Mouse (Mus musculus) brain, adult 2 months (tissue): ENCODE data around the gene Pnp2.
"Not testable (repeated sequence)": the region's sequence is repeated elsewhere in the genome, so short reads cannot be mapped to it uniquely, and the experiment has no call there.

Experiments
- DNase-seq: peaks from one replicate; pipeline ENCODE4 v3.0.0; 2011; ENCODE audit warnings: low read depth, low spot score

The Pnp2 gene

GRCm38 (mm10) chr14:50955942-50956508, at the start of gene Pnp2:
Gene Pnp2 (plus strand): TSS chr14:50955992.
- DNase-seq: not testable (repeated sequence)

- DNase-seq: no peak
These were observed 47.7 kb upstream of the Pnp2 start for GRCm38 (mm10) chr14:50908126-50908525.

DNA sequence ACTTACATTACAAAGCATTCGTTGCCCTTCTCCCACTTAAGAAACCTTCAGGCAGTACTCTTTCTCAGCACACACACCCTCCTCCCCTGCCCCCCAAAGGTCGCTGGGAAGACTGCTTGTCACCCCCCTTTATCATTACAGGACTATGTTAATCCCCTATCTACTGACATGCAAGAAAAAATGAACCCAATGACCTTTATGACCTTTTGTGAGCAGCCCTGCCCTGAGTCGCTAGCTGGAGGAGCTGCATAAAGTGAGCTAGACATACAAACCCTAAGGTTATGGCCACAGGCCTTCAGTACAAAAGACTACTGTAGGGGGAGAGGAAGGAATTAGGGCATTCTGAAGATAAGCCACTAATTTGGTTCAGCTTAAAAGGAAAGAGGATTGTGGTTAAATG, 44.4 kb upstream of the Pnp2 start:
- no peak for DNase-seq

- DNase-seq: not testable (repeated sequence)
These were observed 32.4 kb upstream of the Pnp2 start for GRCm38 (mm10) chr14:50923437-50923836.

DNA sequence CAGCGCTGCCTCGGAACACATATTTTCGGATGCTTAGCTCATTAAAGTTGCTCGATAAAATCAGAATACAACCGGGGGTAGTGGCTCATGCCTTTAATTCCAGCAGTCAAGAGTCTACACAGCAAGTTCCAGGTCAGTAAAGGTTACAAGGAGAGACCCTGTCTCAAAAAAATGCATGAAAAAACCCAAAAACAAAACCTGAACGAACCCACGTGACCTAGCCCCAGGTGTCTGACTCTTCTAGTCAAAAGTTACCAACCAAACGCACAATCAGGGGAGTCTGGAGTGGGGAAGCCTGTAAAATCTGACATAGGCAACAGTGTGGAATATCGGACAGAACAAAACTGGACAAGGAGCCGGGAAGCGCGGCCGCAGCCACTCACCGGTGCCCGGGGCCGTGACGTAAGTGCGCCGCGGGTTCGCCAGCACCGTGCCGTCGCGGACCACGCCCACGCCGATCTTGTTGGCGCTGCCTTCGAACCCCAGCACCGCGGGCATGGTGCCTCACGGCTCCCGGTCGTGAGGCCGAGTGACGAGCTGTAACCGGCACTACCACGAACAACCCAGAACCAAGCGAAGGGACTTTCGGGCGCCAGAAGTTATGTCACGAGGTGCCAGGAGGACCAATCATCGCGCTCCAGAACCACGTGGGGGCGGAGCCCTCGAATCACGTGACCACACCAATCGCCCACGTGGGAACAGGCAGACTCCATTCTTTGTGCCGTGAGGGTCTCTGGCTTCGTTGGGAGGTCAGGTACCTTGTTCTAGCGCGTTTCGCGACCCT, 31.3 kb upstream of the Pnp2 start, which contains the start of the genes Osgep and Apex1:
Gene Osgep, minus strand, starts transcription at position 613 of the 784 bp plus-strand sequence.
Gene Apex1, plus strand, starts transcription at position 688 of the 784 bp plus-strand sequence.
- DNase-seq: peak; percentile 99

DNA sequence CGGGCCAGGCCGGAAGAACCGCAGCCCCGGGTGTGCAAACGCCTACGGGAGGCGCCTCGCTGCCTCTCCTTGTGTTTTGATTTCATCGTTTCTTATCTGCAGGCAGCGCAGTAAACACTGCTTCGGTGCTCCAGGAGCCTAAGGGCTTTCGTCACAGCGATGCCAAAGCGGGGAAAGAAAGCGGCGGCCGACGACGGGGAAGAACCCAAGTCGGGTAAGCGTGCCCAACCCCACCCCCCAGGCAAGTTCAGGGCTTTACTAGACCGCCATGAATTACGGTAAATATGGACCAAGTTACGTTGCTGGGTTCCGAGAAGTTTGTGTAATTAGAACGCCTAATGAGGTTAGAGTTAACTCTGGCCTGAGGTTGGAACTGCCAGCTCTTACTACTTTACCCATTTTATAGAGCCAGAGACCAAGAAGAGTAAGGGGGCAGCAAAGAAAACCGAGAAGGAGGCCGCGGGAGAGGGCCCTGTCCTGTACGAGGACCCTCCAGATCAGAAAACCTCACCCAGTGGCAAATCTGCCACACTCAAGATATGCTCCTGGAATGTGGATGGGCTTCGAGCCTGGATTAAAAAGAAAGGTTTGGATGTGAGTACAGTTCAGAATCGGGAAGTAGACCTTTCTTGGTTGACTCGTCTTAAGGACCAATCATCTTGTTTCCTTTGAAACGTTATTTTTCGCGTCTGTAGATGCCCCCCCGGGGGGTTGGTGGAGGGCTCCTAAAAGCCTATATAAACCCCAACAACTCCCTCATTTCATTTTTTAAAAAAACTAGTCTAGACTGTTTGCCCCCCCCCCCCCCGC, 30.5 kb upstream of the Pnp2 start:
- no peak for DNase-seq

GRCm38 (mm10) chr14:50927366-50927765, 28.4 kb upstream of the Pnp2 start:
- no peak for DNase-seq

DNA sequence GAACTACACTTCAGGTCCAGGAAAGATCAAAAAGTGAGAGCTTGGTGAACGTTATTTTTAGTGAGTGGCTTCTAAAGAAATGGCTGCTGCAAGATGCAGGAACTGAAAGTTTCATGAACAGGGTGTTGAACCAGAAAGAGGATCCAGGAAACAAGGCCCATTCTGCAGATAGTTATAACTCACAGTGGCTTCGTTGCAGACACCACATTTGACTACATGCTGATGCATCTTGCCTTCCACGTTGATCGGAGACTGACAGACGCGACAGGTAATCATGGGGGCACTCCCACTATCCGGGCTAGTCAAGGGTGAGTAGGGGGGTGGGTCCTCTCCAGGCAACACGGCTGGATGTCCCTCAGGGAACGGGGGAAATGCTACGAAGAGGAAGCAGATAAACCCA, 25.8 kb upstream of the Pnp2 start:
- no peak for DNase-seq

DNA sequence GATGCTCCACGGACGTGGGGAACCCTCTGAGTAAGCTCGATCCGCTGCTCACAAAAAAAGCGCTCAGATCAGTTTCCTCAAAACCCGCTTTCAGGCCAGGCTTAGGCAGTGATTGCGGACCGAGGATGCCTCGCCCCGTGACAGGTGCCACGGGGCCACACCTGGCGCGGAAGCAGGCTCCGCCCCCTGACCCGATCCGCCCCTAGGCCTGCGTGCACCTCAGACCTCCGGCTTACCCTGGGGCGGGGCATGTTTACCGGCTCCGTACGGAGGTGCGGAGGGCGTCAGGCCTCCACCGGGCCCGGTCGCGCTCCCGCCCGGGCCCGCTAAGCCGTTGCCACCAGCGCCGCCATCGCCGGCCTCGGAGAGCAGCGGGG, 25.4 kb upstream of the Pnp2 start:
- peak; percentile 76 for DNase-seq

- peak; percentile 100 for DNase-seq
These were observed 24.9 kb upstream of the Pnp2 start, which contains the start of the genes Pip4p1 and Pnp for GRCm38 (mm10) chr14:50930754-50931492. Gene Pip4p1 (minus strand): TSS chr14:50930856. Gene Pnp (plus strand): TSS chr14:50931082.

GRCm38 (mm10) chr14:50931493-50932020, 24.2 kb upstream of the Pnp2 start:
- no peak for DNase-seq

GRCm38 (mm10) chr14:50936649-50937048, 19.1 kb upstream of the Pnp2 start:
- no peak for DNase-seq

DNA sequence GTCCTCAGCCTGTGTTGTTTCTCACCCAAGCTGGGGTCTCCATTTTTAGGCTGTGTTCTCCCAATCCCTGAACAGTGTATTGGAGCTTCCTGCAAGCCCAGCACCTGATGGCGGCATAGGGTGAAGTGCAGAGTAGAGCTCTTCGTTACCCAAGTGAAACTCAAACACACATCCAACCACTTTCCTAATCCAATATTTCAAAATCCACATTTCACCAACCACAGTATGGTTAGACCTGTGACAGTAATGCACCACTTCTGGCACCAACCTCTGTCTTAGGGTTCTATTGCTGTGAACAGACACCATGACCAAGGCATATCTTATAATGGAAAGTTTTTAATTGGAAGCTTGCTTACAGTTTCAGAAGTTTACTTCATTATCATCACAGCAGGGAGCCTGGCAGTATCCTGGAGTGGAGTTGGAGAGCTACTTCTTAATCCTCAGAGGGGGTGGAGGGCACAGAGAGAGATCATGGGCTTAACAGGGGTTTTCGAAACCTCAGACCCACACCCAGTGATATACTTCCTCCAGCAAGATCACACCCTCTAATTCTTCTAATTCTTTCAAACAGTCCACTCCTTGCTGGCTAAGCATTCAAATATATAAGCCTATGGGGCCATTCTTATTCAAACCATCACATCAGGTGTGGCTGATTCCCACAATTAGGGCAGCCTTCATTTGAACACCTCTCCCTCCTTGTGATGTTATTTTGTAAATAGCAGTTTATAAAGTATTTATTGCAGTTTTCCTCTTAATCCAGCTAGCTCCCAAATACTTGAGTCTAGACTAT, 17.5 kb upstream of the Pnp2 start:
- no peak for DNase-seq

GRCm38 (mm10) chr14:50938940-50939339, 16.9 kb upstream of the Pnp2 start:
- no peak for DNase-seq

DNA sequence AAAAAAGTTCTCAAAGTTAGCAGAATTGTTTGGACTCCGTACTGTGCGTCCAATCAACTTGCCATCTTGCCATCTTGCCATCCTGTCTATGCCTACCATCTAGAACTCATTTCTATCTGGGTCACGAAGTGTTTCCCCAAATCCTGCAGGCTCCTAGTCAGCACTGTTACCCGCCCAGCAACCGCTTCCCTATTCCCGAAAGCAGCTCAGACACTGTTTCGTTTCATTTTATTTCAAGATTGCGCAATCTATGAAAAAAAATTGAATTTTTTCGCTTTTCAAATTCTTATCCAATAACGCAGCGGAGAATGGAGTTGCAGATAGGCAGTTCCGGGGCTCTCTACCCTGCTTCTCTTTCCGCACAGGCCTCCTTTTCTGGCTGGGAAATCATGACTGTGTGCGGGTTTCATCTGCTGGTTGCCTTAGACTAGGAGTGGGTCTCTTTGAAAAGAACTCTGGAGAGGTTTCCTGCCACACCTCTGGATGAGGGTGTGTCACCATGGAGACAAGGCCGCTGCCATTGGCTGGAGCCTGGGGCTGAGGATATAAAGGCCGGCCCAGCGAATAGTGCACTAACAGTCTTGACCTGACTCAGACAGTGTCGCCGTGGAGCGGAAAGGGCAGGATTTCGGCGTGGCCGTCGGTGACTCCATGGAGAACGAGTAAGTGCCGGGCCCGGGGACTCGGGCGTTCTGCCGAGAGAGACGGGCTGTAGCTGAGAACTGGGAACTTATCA, 11.7 kb upstream of the Pnp2 start, which contains the start of gene Gm49342:
Gene Gm49342, plus strand, starts transcription at position 586 of the 736 bp plus-strand sequence.
- peak; percentile 96 for DNase-seq

GRCm38 (mm10) chr14:50944668-50945033, 11.1 kb upstream of the Pnp2 start:
- DNase-seq: not testable (repeated sequence)

DNA sequence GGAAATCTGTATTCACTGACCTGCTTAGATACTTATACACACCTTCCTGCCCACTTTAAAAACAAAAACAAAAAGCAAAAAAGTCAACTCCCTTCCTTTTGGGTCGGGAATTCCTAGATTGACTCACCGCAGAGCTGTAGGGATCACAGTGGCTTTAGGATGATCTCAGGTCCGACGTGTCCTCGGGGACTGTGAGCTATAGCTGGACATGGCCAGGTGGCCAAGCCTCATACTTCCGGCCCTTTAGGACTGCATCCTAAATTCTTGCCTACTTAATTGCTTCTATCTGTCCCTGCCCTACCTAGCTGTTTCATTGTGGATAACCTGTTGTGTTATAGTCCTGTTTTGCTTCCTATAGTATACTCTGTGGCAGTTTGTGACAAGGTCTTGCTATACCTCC, 10.7 kb upstream of the Pnp2 start:
- DNase-seq: not testable (repeated sequence)

DNA sequence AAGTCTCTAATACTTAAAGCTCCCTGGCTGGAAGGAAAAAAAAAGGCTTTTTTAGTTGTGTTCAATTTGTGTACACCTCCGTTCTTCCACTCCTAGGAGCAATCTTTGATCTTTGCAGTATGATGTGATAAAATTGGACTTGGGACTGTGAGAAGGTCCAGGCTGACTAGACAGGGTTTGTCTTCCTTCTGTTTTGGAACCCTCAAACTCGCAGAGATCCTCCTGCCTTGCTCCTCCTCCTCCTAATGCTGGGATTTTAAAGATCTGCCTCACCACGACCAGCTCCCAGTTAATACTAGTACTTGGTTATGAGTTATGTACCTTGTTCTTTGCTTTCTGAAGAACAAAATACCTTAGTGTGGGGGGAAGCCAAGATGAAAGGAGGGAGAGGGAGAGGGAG, 10.3 kb upstream of the Pnp2 start:
- DNase-seq: not testable (repeated sequence)

DNA sequence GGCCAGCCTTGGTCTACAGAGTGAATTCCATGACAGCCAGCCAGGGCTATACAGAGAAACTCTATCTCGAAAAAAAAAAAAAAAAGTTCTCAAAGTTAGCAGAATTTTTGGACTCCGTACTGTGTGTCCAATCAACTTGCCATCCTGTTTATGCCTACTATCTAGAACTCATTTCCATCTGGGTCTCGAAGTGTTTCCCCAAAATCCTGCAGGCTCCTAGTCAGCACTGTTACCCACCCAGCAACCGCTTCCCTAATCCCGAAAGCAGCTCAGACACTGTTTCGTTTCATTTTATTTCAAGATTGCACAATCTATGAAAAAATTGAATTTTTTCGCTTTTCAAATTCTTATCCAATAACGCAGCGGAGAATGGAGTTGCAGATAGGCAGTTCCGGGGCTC, 305 bp upstream of the Pnp2 start:
- DNase-seq: no peak

DNA sequence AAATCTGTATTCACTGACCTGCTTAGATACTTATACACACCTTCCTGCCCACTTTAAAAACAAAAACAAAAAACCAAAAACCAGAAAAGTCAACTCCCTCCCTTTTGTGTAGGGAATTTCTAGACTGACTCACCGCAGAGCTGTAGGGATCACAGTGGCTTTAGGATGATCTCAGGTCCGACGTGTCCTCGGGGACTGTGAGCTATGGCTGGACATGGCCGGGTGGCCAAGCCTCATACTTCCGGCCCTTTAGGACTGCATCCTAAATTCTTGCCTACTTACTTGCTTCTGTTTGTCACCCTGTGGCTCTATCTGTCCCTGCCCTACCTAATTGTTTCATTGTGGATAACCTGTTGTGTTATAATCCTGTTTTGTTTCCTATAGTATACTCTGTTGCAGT, 932 bp downstream of the Pnp2 start:
- DNase-seq: not testable (repeated sequence)
